Mouse (Mus musculus) adrenal gland, postnatal 25 days (tissue): ENCODE results near the gene Ms4a4d. TPM values are rescaled to one million over a fixed set of nuclear protein-coding genes. Genes with fewer than 3 reads are reported as not detected.

Experiments used
- DNase-seq: peaks from one replicate; pipeline ENCODE4 v3.0.0; 2021; ENCODE audit warnings: mixed read lengths
- total RNA-seq: library from RNA; stranded (reverse); gene quantifications from 2 replicates; pipeline ENCODE4 v1.2.3, GENCODE M21; 2021

The Ms4a4d gene
- total RNA-seq, 1 experiment from 2014 or later: 0.61 TPM

DNA sequence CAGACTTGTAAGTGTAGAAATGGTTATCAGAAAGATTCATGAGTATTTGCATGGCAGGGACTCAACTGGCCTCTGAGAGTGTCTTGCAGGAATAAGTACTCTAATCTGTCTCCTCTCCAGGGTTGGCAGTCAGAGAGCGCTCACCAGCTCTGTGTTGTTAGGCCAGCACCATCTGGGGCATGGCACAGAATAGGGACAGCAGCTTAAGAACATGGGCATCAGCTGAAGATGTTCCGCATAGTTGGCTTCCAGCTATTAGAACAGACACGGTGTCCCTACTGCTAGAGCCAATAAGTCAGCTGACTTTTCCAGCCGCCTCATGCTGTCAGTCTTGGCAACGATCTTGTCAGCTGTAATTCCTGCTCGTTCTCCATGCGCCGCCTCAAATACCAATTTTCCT lies 38.4 kb downstream of the Ms4a4d start:
- no peak for DNase-seq

- no peak for DNase-seq
Measured at GRCm38 (mm10) chr19:11589205-11589604, 52.6 kb downstream of the Ms4a4d start.

- no peak for DNase-seq
Measured at GRCm38 (mm10) chr19:11589891-11590449, 53.4 kb downstream of the Ms4a4d start.

DNA sequence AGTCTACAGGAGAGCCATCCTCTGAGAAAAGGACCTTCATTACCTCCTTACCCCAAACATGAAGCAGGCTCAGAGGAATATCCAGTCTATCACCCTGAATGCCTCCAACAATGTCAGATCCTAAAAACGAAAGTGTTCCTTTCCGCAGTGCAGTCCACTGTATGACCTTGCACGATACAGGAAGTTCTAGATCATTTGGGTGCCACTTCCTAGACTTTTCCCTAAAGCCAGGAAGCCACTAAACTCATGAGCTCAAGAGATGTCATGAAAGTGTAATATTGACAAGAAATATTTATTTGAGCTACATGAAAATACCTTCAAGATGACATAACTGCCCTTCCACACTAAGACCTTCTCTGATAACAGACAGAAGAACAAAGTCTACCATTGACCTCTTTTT lies 64.7 kb downstream of the Ms4a4d start:
- DNase-seq: no peak

- no peak for DNase-seq
Measured at GRCm38 (mm10) chr19:11602026-11602425, 65.4 kb downstream of the Ms4a4d start.

GRCm38 (mm10) chr19:11604603-11605002 lies 68.0 kb downstream of the Ms4a4d start, which contains the start of gene Ms4a6d:
Gene Ms4a6d, minus strand, starts transcription at chr19:11604849.
- no peak for DNase-seq

Other genes starting within 250 kb of the Ms4a4d start
- gene Ms4a14, start 222.3 kb upstream of the Ms4a4d start, total RNA-seq: 0.24 TPM in 1 of 2 replicates, not detected in the other
- gene Ms4a7, start 200.7 kb upstream of the Ms4a4d start, total RNA-seq: 1.4 TPM in 1 of 2 replicates, not detected in the other
- 3.4 and 3.6 TPM in 2 replicates for gene Ms4a4a, start 161.3 kb upstream of the Ms4a4d start, total RNA-seq
- gene Ms4a4c, start 132.0 kb upstream of the Ms4a4d start, total RNA-seq: 1.2 TPM in 1 of 2 replicates, not detected in the other
- 0.94 TPM in 1 of 2 replicates, not detected in the other for gene Ms4a4b, start 93.2 kb upstream of the Ms4a4d start, total RNA-seq
- gene Ms4a6c, start 67.4 kb upstream of the Ms4a4d start, total RNA-seq: 4.0 and 4.5 TPM in 2 replicates
- 0.33 and 0.76 TPM in 2 replicates for gene Gm8369, start 50.9 kb upstream of the Ms4a4d start, total RNA-seq
- 2.4 and 5.6 TPM in 2 replicates for gene Ms4a6b, start 20.3 kb upstream of the Ms4a4d start, total RNA-seq
- 2.2 and 2.3 TPM in 2 replicates for gene Ms4a6d, start 68.0 kb downstream of the Ms4a4d start, total RNA-seq
- gene Ms4a2, start 86.9 kb downstream of the Ms4a4d start, total RNA-seq: not detected in 2 replicates
- not detected in 2 replicates for gene Ms4a3, start 104.0 kb downstream of the Ms4a4d start, total RNA-seq
- gene Oosp2, start 123.8 kb downstream of the Ms4a4d start, total RNA-seq: 0.67 TPM in 1 of 2 replicates, not detected in the other
- 2.2 and 4.4 TPM in 2 replicates for gene Oosp1, start 154.3 kb downstream of the Ms4a4d start, total RNA-seq
- not detected in 2 replicates for gene Oosp3, start 160.3 kb downstream of the Ms4a4d start, total RNA-seq
- gene Gif, start 210.8 kb downstream of the Ms4a4d start, total RNA-seq: not detected in 2 replicates
- 59.2 and 61.6 TPM in 2 replicates for gene Mrpl16, start 233.6 kb downstream of the Ms4a4d start, total RNA-seq